Mouse (Mus musculus): ENCODE data around the gene Mex3b.

- TF ChIP-seq POLR2A (IDR thresholded peaks at IDR 0.05; ENCODE audit: insufficient read depth, low read depth, low read length) = no peak
- TF ChIP-seq CTCF (IDR thresholded peaks at IDR 0.05; ENCODE audit: insufficient read depth, low read depth, low read length) = no peak
These were observed 39.9 kb downstream of the Mex3b start for GRCm38 (mm10) chr7:82907081-82907480.
